Mouse (Mus musculus): ENCODE data around the gene Gm3020. TPM values are rescaled to one million over a fixed set of nuclear protein-coding genes. Genes with fewer than 3 reads are reported as not detected.

Gene Gm3020
- not detected for polyA plus RNA-seq (2014; fragmentation: Illumina TruSeq; extraction: RNeasy Lipid Tissue Mini Kit (QIAGEN cat#74804); ENCODE audit: low read depth, low replicate concordance)

DNA sequence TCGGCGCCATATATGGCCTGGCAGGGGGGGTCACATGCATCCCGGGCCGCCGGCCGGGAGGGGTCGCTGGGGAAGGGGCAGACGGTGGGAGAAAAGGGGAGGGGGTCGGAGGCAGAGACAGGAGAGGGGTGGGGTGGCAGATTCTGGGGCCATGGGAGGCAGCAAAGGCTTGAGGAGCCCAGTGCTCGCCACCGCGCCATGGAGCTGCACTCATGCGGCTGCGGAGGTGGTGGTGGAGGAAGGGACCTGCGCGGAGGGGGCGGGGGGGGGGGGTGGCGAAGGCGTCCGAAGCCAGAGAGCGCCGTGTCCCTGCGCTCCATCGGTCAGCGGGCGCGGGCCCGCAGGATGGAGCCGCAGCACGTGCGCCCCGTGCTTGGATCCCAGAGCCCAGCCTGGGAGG lies at the start of gene Gm3020:
Gene Gm3020 (plus strand): TSS at position 301 of the 400 bp plus-strand sequence.

GRCm38 (mm10) chr14:3634212-3634611 lies 17.6 kb upstream of the Gm3020 start, which contains the start of gene Gm3012:
Gm3012 (plus strand) TSS chr14:3634512.

GRCm38 (mm10) chr14:3688483-3688882 lies 36.7 kb downstream of the Gm3020 start, which contains the start of gene Gm3043:
Gm3043 (plus strand) TSS chr14:3688783.

Other genes starting within 250 kb of the Gm3020 start
- not detected for gene Gm10409, start 239.4 kb upstream of the Gm3020 start, polyA plus RNA-seq (2014; fragmentation: Illumina TruSeq; extraction: RNeasy Lipid Tissue Mini Kit (QIAGEN cat#74804); ENCODE audit: low read depth, low replicate concordance)
- gene Gm3005, start 223.9 kb upstream of the Gm3020 start, polyA plus RNA-seq (2014; fragmentation: Illumina TruSeq; extraction: RNeasy Lipid Tissue Mini Kit (QIAGEN cat#74804); ENCODE audit: low read depth, low replicate concordance), result not detected
- not detected for gene Gm10408, start 202.7 kb upstream of the Gm3020 start, polyA plus RNA-seq (2014; fragmentation: Illumina TruSeq; extraction: RNeasy Lipid Tissue Mini Kit (QIAGEN cat#74804); ENCODE audit: low read depth, low replicate concordance)
- gene Gm3012, start 17.5 kb upstream of the Gm3020 start, polyA plus RNA-seq (2014; fragmentation: Illumina TruSeq; extraction: RNeasy Lipid Tissue Mini Kit (QIAGEN cat#74804); ENCODE audit: low read depth, low replicate concordance), result not detected
- gene Gm3043, start 36.8 kb downstream of the Gm3020 start, polyA plus RNA-seq (2014; fragmentation: Illumina TruSeq; extraction: RNeasy Lipid Tissue Mini Kit (QIAGEN cat#74804); ENCODE audit: low read depth, low replicate concordance), result not detected
- not detected for gene Gm3002, start 158.0 kb downstream of the Gm3020 start, polyA plus RNA-seq (2014; fragmentation: Illumina TruSeq; extraction: RNeasy Lipid Tissue Mini Kit (QIAGEN cat#74804); ENCODE audit: low read depth, low replicate concordance)
- not detected for gene Gm3033, start 194.2 kb downstream of the Gm3020 start, polyA plus RNA-seq (2014; fragmentation: Illumina TruSeq; extraction: RNeasy Lipid Tissue Mini Kit (QIAGEN cat#74804); ENCODE audit: low read depth, low replicate concordance)
- not detected for gene Gm2916, start 232.1 kb downstream of the Gm3020 start, polyA plus RNA-seq (2014; fragmentation: Illumina TruSeq; extraction: RNeasy Lipid Tissue Mini Kit (QIAGEN cat#74804); ENCODE audit: low read depth, low replicate concordance)